9 mouse cellular contexts compared by ENCODE assay signal in genomic region chr8:12165487-12166152, GRCm38 (mm10).
DNase-seq lines count a peak whose midpoint lies in the region; ATAC-seq lines count a peak whose summit lies in the region.
"Had no signal": no experiment of that assay in that cellular context is flagged by ENCODE, and none has a peak within 500 bp of the region (broad histone marks: within the 10 kb centered on the region; RNA-seq: fewer than 3 reads in every experiment).

No protein-coding gene starts in this region.

- peak overlapping the region; percentile 66; the same call in 1 of the 2 replicates for H3K27ac ChIP-seq in hindbrain, embryonic 12.5 days
- H3K27ac ChIP-seq in midbrain, embryonic 12.5 days (replicated peaks): no peak overlapping the region; the same call in none of the 2 replicates
- H3K27ac ChIP-seq: liver, embryonic 13.5 days had no signal

- no peak; the same call in 1 of the 2 replicates for ATAC-seq in hindbrain, embryonic 12.5 days (ENCODE audit: low FRiP score)
- ATAC-seq in midbrain, embryonic 12.5 days (ENCODE audit: low FRiP score, low read depth): peak; percentile 48; the same call in 1 of the 2 replicates
- ATAC-seq in cerebellum, adult (ENCODE audit: insufficient number of reproducible peaks, low FRiP score, low TSS enrichment): no peak

- H3K36me3 ChIP-seq in hindbrain, embryonic 12.5 days: no peaks in the 10 kb centered on the region
- no peaks in the 10 kb centered on the region for H3K36me3 ChIP-seq in midbrain, embryonic 12.5 days
- H3K36me3 ChIP-seq: liver, embryonic 13.5 days had no signal

- 24% methylated on average over 23 of the region's 23 CpGs for WGBS in hindbrain, embryonic 12.5 days
- WGBS in midbrain, embryonic 12.5 days: 17% methylated on average over 23 of the region's 23 CpGs

- 0 out of 2 replicates have a peak overlapping the region, but pooled peaks have one; percentile 4 for H3K4me3 ChIP-seq in hindbrain, embryonic 12.5 days
- peak overlapping the region; percentile 14; the same call in 1 of the 2 replicates for H3K4me3 ChIP-seq in midbrain, embryonic 12.5 days
- H3K4me3 ChIP-seq: liver, embryonic 13.5 days had no signal

- peaks cover 62% of the 10 kb centered on the region for H3K27me3 ChIP-seq in hindbrain, embryonic 12.5 days
- peaks cover 77% of the 10 kb centered on the region for H3K27me3 ChIP-seq in midbrain, embryonic 12.5 days

- peak overlapping the region; percentile 41 for H3K4me2 ChIP-seq in hindbrain, embryonic 12.5 days (replicated peaks)
- peak overlapping the region; percentile 39 for H3K4me2 ChIP-seq in midbrain, embryonic 12.5 days (replicated peaks)
- H3K4me2 ChIP-seq: liver, embryonic 13.5 days had no signal

- no peaks in the 10 kb centered on the region for H3K9me3 ChIP-seq in hindbrain, embryonic 12.5 days (replicated peaks)
- no peaks in the 10 kb centered on the region for H3K9me3 ChIP-seq in midbrain, embryonic 12.5 days
- H3K9me3 ChIP-seq: liver, embryonic 13.5 days had no signal

- peak; percentile 38 to 72 for DNase-seq in right cerebral cortex, postnatal 10 days (ENCODE audit: low spot score in 2 of 2)
- DNase-seq in right cerebral cortex, postnatal 36 days (ENCODE audit: low spot score in 2 of 2): no peak
- peak; percentile 33 for DNase-seq in right cerebral cortex, postnatal 4 days
- no peak for DNase-seq in cerebellum, adult 11 months
- no peak for DNase-seq in lung, postnatal 4 days
- DNase-seq: liver, embryonic 13.5 days had no signal

- peaks cover 43% of the 10 kb centered on the region for H3K4me1 ChIP-seq in hindbrain, embryonic 12.5 days
- H3K4me1 ChIP-seq in midbrain, embryonic 12.5 days: peaks cover 46% of the 10 kb centered on the region
- H3K4me1 ChIP-seq: liver, embryonic 13.5 days had no signal

- peak overlapping the region; percentile 49 for H3K9ac ChIP-seq in hindbrain, embryonic 12.5 days
- H3K9ac ChIP-seq in midbrain, embryonic 12.5 days (replicated peaks): peak overlapping the region; percentile 28; the same call in 1 of the 2 replicates
- H3K9ac ChIP-seq: liver, embryonic 13.5 days had no signal

Comparison
In these comparisons a context has a peak if more than half of its experiments do, and no peak if none do; other contexts are left out.
1. DNase-seq: peak in right cerebral cortex, postnatal 10 days (2 of 2) and right cerebral cortex, postnatal 4 days (single experiment); none in right cerebral cortex, postnatal 36 days (0 of 2), cerebellum, adult 11 months (single experiment) and lung, postnatal 4 days (0 of 2).